Mouse (Mus musculus) lung, postnatal 0 days (tissue): ENCODE results near the gene Lmo3.

Source experiments
- CTCF ChIP-seq: IDR thresholded peaks from 2 replicates; pipeline ENCODE4 v1.5.1; 2016; ENCODE audit warnings: antibody characterized with exemption, mild to moderate bottlenecking
- EP300 ChIP-seq: IDR thresholded peaks from 2 replicates; pipeline ENCODE4 v1.6.1; 2016; ENCODE audit warnings: antibody characterized with exemption, mild to moderate bottlenecking, control low read depth

- TF ChIP-seq CTCF, result no peak
- TF ChIP-seq EP300, result no peak
These were observed 36.6 kb upstream of the Lmo3 start for GRCm38 (mm10) chr6:138618396-138618795.
